ENCODE assay signal across 8 mouse cellular contexts in the genomic region with DNA sequence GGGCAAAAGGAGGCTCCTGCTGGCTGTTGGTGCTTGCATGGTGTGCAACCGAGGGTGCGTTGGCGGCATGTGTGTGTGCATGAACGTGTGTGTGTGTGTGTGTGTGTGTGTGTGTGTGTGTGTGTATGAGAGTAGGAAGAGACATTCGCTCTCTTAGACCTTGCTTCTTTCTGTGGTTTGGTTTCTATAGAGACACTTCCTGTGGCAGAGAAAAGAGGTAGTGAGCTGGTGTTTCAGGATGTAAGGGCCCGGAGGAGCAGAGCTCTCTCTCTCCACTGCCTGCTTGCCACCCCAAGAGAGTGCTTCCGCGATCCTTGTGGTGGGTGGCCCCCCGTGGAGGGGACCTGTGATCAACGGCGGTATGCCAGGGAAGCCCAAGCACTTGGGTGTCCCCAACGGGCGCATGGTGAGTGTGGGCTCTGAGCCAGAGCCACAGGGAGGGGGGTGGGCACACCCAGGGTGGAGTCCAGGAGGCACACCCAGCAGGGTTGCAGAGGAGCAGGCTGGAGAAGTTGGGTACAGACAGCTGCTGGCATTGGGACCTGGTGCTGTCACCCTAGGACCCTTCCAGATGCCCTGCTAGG. TPM values are rescaled to one million over a fixed set of nuclear protein-coding genes. Genes with fewer than 3 reads are reported as not detected.
DNase-seq lines count a peak whose midpoint lies in the region; ATAC-seq and TF ChIP-seq lines count a peak whose summit lies in the region.

Gene Rgs14 (plus strand): TSS at position 202 of the 584 bp plus-strand sequence.

- intact Hi-C loops in left cerebral cortex, adult 2 months (cut with DNase I) = no loop called here

- 54% methylated on average over 13 of the region's 13 CpGs for WGBS in limb, embryonic 13.5 days
- WGBS in limb, embryonic 10.5 days = 66% methylated on average over 13 of the region's 13 CpGs
- whole genome bisulfite sequencing in thymus, adult 2 months = 2% methylated on average over 13 of the region's 13 CpGs
- WGBS in forebrain, embryonic 12.5 days = 62% methylated on average over 13 of the region's 13 CpGs

- TF ChIP-seq POLR2A in thymus, adult 2 months (IDR thresholded peaks at IDR 0.05; ENCODE audit: control insufficient read depth, extremely low read depth, insufficient read depth, low read length, poor library complexity) = peak; percentile 80

- TF ChIP-seq CTCF in left cerebral cortex, adult 2 months (IDR thresholded peaks at IDR 0.05) = no peak
- TF ChIP-seq CTCF in thymus, adult 2 months (IDR thresholded peaks at IDR 0.05; ENCODE audit: borderline replicate concordance, control insufficient read depth, extremely low read depth, insufficient read depth, low read length, poor library complexity) = no peak

- ATAC-seq in limb, embryonic 13.5 days (ENCODE audit: low FRiP score, low read depth) = no peak
- no peak for ATAC-seq in forebrain, embryonic 12.5 days (ENCODE audit: low FRiP score)

- H3K27me3 ChIP-seq in limb, embryonic 13.5 days = peaks cover 55% of the 10 kb centered on the region
- peaks cover 20% of the 10 kb centered on the region for H3K27me3 ChIP-seq in limb, embryonic 10.5 days (ENCODE audit: low read depth, poor library complexity, severe bottlenecking)
- H3K27me3 ChIP-seq in megakaryocyte, embryonic 14.5 days (replicated peaks) = peaks cover 7% of the 10 kb centered on the region
- H3K27me3 ChIP-seq in thymus, adult 2 months (ENCODE audit: control insufficient read depth, insufficient read depth, low read length) = no peaks in the 10 kb centered on the region
- peaks cover 51% of the 10 kb centered on the region for H3K27me3 ChIP-seq in forebrain, embryonic 12.5 days

- H3K9me3 ChIP-seq in limb, embryonic 13.5 days = no peaks in the 10 kb centered on the region
- H3K9me3 ChIP-seq in limb, embryonic 10.5 days (replicated peaks) = no peaks in the 10 kb centered on the region
- H3K9me3 ChIP-seq in megakaryocyte, embryonic 14.5 days = no peaks in the 10 kb centered on the region
- H3K9me3 ChIP-seq in forebrain, embryonic 12.5 days = no peaks in the 10 kb centered on the region

- DNase-seq in limb, embryonic 10.5 days (ENCODE audit: low spot score) = no peak
- peak; percentile 39 to 69 for DNase-seq in frontal cortex, adult 2 months (ENCODE audit: extremely low spot score in 1 of 2, low spot score in 1 of 2)
- peak; percentile 47 to 52 for DNase-seq in left cerebral cortex, adult 2 months (ENCODE audit: extremely low spot score in 1 of 2, low spot score in 2 of 2)
- DNase-seq in thymus, adult 2 months = peak; percentile 86
- DNase-seq in adipocyte (ENCODE audit: low spot score) = no peak

- no peaks in the 10 kb centered on the region for H3K4me1 ChIP-seq in limb, embryonic 13.5 days
- H3K4me1 ChIP-seq in limb, embryonic 10.5 days = peaks cover 6% of the 10 kb centered on the region; the same call in 1 of the 2 replicates
- H3K4me1 ChIP-seq in megakaryocyte, embryonic 14.5 days = peaks cover 77% of the 10 kb centered on the region
- peaks cover 43% of the 10 kb centered on the region for H3K4me1 ChIP-seq in thymus, adult 2 months (replicated peaks; ENCODE audit: control insufficient read depth, insufficient read depth, low read length)
- H3K4me1 ChIP-seq in forebrain, embryonic 12.5 days = no peaks in the 10 kb centered on the region

- 0 out of 2 replicates have a peak within 1 kb of the TSS, but pooled peaks have one; percentile 31 for H3K4me2 ChIP-seq in limb, embryonic 13.5 days (replicated peaks)
- no peak within 1 kb of the TSS for H3K4me2 ChIP-seq in forebrain, embryonic 12.5 days

- no peak within 1 kb of the TSS for H3K27ac ChIP-seq in limb, embryonic 13.5 days
- no peak within 1 kb of the TSS for H3K27ac ChIP-seq in limb, embryonic 10.5 days
- H3K27ac ChIP-seq in left cerebral cortex, adult 2 months = peak within 1 kb of the TSS; percentile 48
- peak within 1 kb of the TSS; percentile 79 for H3K27ac ChIP-seq in thymus, adult 2 months (ENCODE audit: control insufficient read depth, insufficient read depth, low read length)
- H3K27ac ChIP-seq in forebrain, embryonic 12.5 days = no peak within 1 kb of the TSS

- no peaks in the 10 kb centered on the region for H3K36me3 ChIP-seq in limb, embryonic 13.5 days
- no peaks in the 10 kb centered on the region for H3K36me3 ChIP-seq in limb, embryonic 10.5 days
- peaks cover 6% of the 10 kb centered on the region for H3K36me3 ChIP-seq in megakaryocyte, embryonic 14.5 days (replicated peaks; ENCODE audit: low read length)
- H3K36me3 ChIP-seq in thymus, adult 2 months (ENCODE audit: control insufficient read depth, insufficient read depth, low read length) = no peaks in the 10 kb centered on the region
- H3K36me3 ChIP-seq in forebrain, embryonic 12.5 days (replicated peaks) = no peaks in the 10 kb centered on the region

- peak within 1 kb of the TSS; percentile 25; the same call in 1 of the 2 replicates for H3K9ac ChIP-seq in limb, embryonic 13.5 days
- no peak within 1 kb of the TSS for H3K9ac ChIP-seq in forebrain, embryonic 12.5 days

- no peak within 1 kb of the TSS for H3K4me3 ChIP-seq in limb, embryonic 13.5 days
- no peak within 1 kb of the TSS for H3K4me3 ChIP-seq in limb, embryonic 10.5 days
- H3K4me3 ChIP-seq in left cerebral cortex, adult 2 months = peak within 1 kb of the TSS; percentile 50
- H3K4me3 ChIP-seq in megakaryocyte, embryonic 14.5 days (replicated peaks) = peak within 1 kb of the TSS; percentile 92
- H3K4me3 ChIP-seq in thymus, adult 2 months (ENCODE audit: control insufficient read depth, insufficient read depth, low read length) = peak within 1 kb of the TSS; percentile 73
- no peak within 1 kb of the TSS for H3K4me3 ChIP-seq in forebrain, embryonic 12.5 days (replicated peaks)

RNA-seq across cellular contexts. Expression of gene Rgs14, which starts in this region (rescaled TPM):
- 1.3 and 1.5 TPM in 2 replicates for polyA plus RNA-seq in limb, embryonic 13.5 days (2015; fragmentation: Nextera tagmentation; extraction: Ambion mirVana)
- 0.70 and 1.1 TPM in 2 replicates for polyA plus RNA-seq in limb, embryonic 10.5 days (2016; fragmentation: Nextera tagmentation; extraction: Ambion mirVana)
- 32.8 and 44.1 TPM in 2 replicates for polyA plus RNA-seq in frontal cortex, adult 2 months (2012; rRNA removed)
- 10 to 100 TPM; 52.4 to 58.2 TPM for total RNA-seq in left cerebral cortex, adult 2 months (2021)
- 6.2 and 8.4 TPM in 2 replicates for polyA plus RNA-seq in megakaryocyte, embryonic 14.5 days (2012; ENCODE audit: insufficient read depth, low replicate concordance)
- polyA plus RNA-seq in thymus, adult 2 months (2012; rRNA removed) = 179 and 220 TPM in 2 replicates
- 0.64 TPM in 1 of 2 replicates, not detected in the other for polyA plus RNA-seq in forebrain, embryonic 12.5 days (2016; fragmentation: Nextera tagmentation; extraction: Ambion mirVana)

Comparison
In these comparisons a context has a peak if more than half of its experiments do, and no peak if none do; other contexts are left out.
1. H3K27ac ChIP-seq: peak in left cerebral cortex, adult 2 months (single experiment) and thymus, adult 2 months (single experiment); none in limb, embryonic 13.5 days (single experiment), limb, embryonic 10.5 days (single experiment) and forebrain, embryonic 12.5 days (single experiment).
2. H3K4me3 ChIP-seq: peak in left cerebral cortex, adult 2 months (single experiment), megakaryocyte, embryonic 14.5 days (single experiment) and thymus, adult 2 months (single experiment); none in limb, embryonic 13.5 days (single experiment), limb, embryonic 10.5 days (single experiment) and forebrain, embryonic 12.5 days (single experiment).
3. DNase-seq: peak in frontal cortex, adult 2 months (2 of 2), left cerebral cortex, adult 2 months (2 of 2) and thymus, adult 2 months (single experiment); none in limb, embryonic 10.5 days (single experiment) and adipocyte (single experiment).